Mouse (Mus musculus) erythroblast, embryonic 14.5 days (primary cell): ENCODE measurements around the gene Gstm1. TPM values are rescaled to one million over a fixed set of nuclear protein-coding genes. Genes with fewer than 3 reads are reported as not detected.
"Not testable (repeated sequence)": the region's sequence is repeated elsewhere in the genome, so short reads cannot be mapped to it uniquely, and the experiment has no call there.

ENCODE experiments used
- H3K27me3 ChIP-seq: 2 replicates; pipeline ENCODE4 v1.6.1; 2012; ENCODE audit warnings: inconsistent platforms; ENCODE audit not compliant: control insufficient read depth
- H3K36me3 ChIP-seq: 2 replicates; pipeline ENCODE4 v1.6.1; 2012; ENCODE audit warnings: mild to moderate bottlenecking, inconsistent platforms; ENCODE audit not compliant: control insufficient read depth
- H3K4me1 ChIP-seq: 2 replicates; pipeline ENCODE4 v1.6.1; 2012; ENCODE audit warnings: inconsistent platforms; ENCODE audit not compliant: control insufficient read depth
- H3K4me3 ChIP-seq: replicated peaks from 2 replicates; pipeline ENCODE3; 2012; ENCODE audit warnings: moderate library complexity, mild to moderate bottlenecking, inconsistent platforms
- H3K9me3 ChIP-seq: 2 replicates; pipeline ENCODE4 v1.6.1; 2012; ENCODE audit warnings: low read length, inconsistent platforms, mixed read lengths; ENCODE audit not compliant: control insufficient read depth
- GATA1 ChIP-seq: IDR thresholded peaks from 2 replicates; pipeline ENCODE4 v1.6.1; 2012; ENCODE audit warnings: low read length, inconsistent platforms, mixed read lengths
- TAL1 ChIP-seq: IDR thresholded peaks from 3 replicates; pipeline ENCODE4 v1.6.1; 2012; ENCODE audit warnings: low read length, inconsistent platforms, mixed read lengths
- polyA plus RNA-seq: library from polyadenylated mRNA; stranded (reverse); fragments of >175 nt; gene quantifications from 2 replicates; pipeline ENCODE4 v1.2.3, GENCODE M21; 2012

The Gstm1 gene
- polyA plus RNA-seq, 1 experiment, result 3.7 TPM

GRCm38 (mm10) chr3:107974237-107974636 is 43.5 kb downstream of the Gstm1 start:
- Histone ChIP-seq H3K4me3 (no peak overlapping the region), H3K4me1 (no peaks in the 10 kb centered on the region), H3K9me3 (no peaks in the 10 kb centered on the region), H3K27me3 (no peaks in the 10 kb centered on the region), H3K36me3 (no peaks in the 10 kb centered on the region)
- no peak for TF ChIP-seq TAL1
- no peak for TF ChIP-seq GATA1

GRCm38 (mm10) chr3:107972070-107972469 is 45.7 kb downstream of the Gstm1 start:
- TF ChIP-seq TAL1 (no peak), GATA1 (no peak)
- no peak overlapping the region for H3K4me3 ChIP-seq
- no peaks in the 10 kb centered on the region for H3K36me3 ChIP-seq
- no peaks in the 10 kb centered on the region for H3K9me3 ChIP-seq
- no peaks in the 10 kb centered on the region for H3K27me3 ChIP-seq
- no peaks in the 10 kb centered on the region for H3K4me1 ChIP-seq

GRCm38 (mm10) chr3:107971101-107971500 is 46.7 kb downstream of the Gstm1 start:
- H3K36me3 ChIP-seq, H3K4me3 ChIP-seq, H3K27me3 ChIP-seq, H3K9me3 ChIP-seq, H3K4me1 ChIP-seq: not testable (repeated sequence)

GRCm38 (mm10) chr3:107968724-107969395 is 48.9 kb downstream of the Gstm1 start, which contains the start of gene Gstm3:
Gene Gstm3 (minus strand): TSS chr3:107969283.
- Histone ChIP-seq H3K9me3 (no peaks in the 10 kb centered on the region), H3K27me3 (no peaks in the 10 kb centered on the region), H3K36me3 (no peaks in the 10 kb centered on the region), H3K4me1 (peaks cover 13% of the 10 kb centered on the region), H3K4me3 (no peak within 1 kb of the TSS)
- TF ChIP-seq TAL1, result no peak
- no peak for TF ChIP-seq GATA1

GRCm38 (mm10) chr3:107966631-107967030 is 51.1 kb downstream of the Gstm1 start:
- no peak for TF ChIP-seq GATA1
- no peak for TF ChIP-seq TAL1
- H3K4me3 ChIP-seq, result no peak overlapping the region
- H3K9me3 ChIP-seq, result no peaks in the 10 kb centered on the region
- no peaks in the 10 kb centered on the region for H3K27me3 ChIP-seq
- H3K4me1 ChIP-seq, result peaks cover 15% of the 10 kb centered on the region
- H3K36me3 ChIP-seq, result no peaks in the 10 kb centered on the region

- H3K4me1 ChIP-seq, result peaks cover 15% of the 10 kb centered on the region
- H3K27me3 ChIP-seq, result no peaks in the 10 kb centered on the region
- no peak overlapping the region for H3K4me3 ChIP-seq
- H3K9me3 ChIP-seq, result no peaks in the 10 kb centered on the region
- no peak for TF ChIP-seq GATA1
- TF ChIP-seq TAL1, result no peak
- H3K36me3 ChIP-seq, result no peaks in the 10 kb centered on the region
Measured at GRCm38 (mm10) chr3:107965592-107965991, 52.2 kb downstream of the Gstm1 start.

- TF ChIP-seq TAL1 (no peak), GATA1 (no peak)
- Histone ChIP-seq H3K4me1 (peaks cover 15% of the 10 kb centered on the region), H3K9me3 (no peaks in the 10 kb centered on the region), H3K4me3 (no peak overlapping the region), H3K27me3 (peaks cover 2% of the 10 kb centered on the region; the same call in 1 of the 2 replicates), H3K36me3 (no peaks in the 10 kb centered on the region)
Measured at GRCm38 (mm10) chr3:107964656-107965308, 53.0 kb downstream of the Gstm1 start.

GRCm38 (mm10) chr3:107964026-107964425 is 53.7 kb downstream of the Gstm1 start:
- no peak for TF ChIP-seq TAL1
- TF ChIP-seq GATA1, result no peak

More at GRCm38 (mm10) chr3:107964026-107964425, 53.7 kb downstream of the Gstm1 start:
- Histone ChIP-seq H3K9me3 (no peaks in the 10 kb centered on the region), H3K4me3 (no peak overlapping the region), H3K4me1 (peaks cover 15% of the 10 kb centered on the region), H3K36me3 (no peaks in the 10 kb centered on the region), H3K27me3 (peaks cover 2% of the 10 kb centered on the region; the same call in 1 of the 2 replicates)

Other genes starting within 250 kb of the Gstm1 start
- gene Eps8l3, start 140.7 kb downstream of the Gstm1 start, polyA plus RNA-seq, result not detected in 2 replicates
- gene Gstm5, start 122.2 kb downstream of the Gstm1 start, polyA plus RNA-seq, result 4.8 and 5.3 TPM in 2 replicates
- not detected in 2 replicates for gene Gstm7, start 86.2 kb downstream of the Gstm1 start, polyA plus RNA-seq
- not detected in 2 replicates for gene Gstm6, start 74.2 kb downstream of the Gstm1 start, polyA plus RNA-seq
- 0.03 TPM in 1 of 2 replicates, not detected in the other for gene Gstm3, start 48.7 kb downstream of the Gstm1 start, polyA plus RNA-seq
- gene Gstm2, start 31.5 kb downstream of the Gstm1 start, polyA plus RNA-seq, result not detected in 2 replicates
- 0.02 and 0.07 TPM in 2 replicates for gene Gstm4, start 26.9 kb upstream of the Gstm1 start, polyA plus RNA-seq
- 10.5 and 12.6 TPM in 2 replicates for gene Ampd2, start 68.7 kb upstream of the Gstm1 start, polyA plus RNA-seq
- gene Gnat2, start 74.8 kb upstream of the Gstm1 start, polyA plus RNA-seq, result 0.03 TPM in 1 of 2 replicates, not detected in the other
- 0.19 and 0.27 TPM in 2 replicates for gene Gnai3, start 128.2 kb upstream of the Gstm1 start, polyA plus RNA-seq
- not detected in 2 replicates for gene Gpr61, start 136.9 kb upstream of the Gstm1 start, polyA plus RNA-seq
- gene Amigo1, start 168.4 kb upstream of the Gstm1 start, polyA plus RNA-seq, result 0.01 TPM in 1 of 2 replicates, not detected in the other
- 0.33 and 0.34 TPM in 2 replicates for gene Cyb561d1, start 183.2 kb upstream of the Gstm1 start, polyA plus RNA-seq
- gene Atxn7l2, start 193.0 kb upstream of the Gstm1 start, polyA plus RNA-seq, result 0.55 and 0.90 TPM in 2 replicates
- not detected in 2 replicates for gene Sypl2, start 208.7 kb upstream of the Gstm1 start, polyA plus RNA-seq
- gene Psma5, start 239.0 kb upstream of the Gstm1 start, polyA plus RNA-seq, result 0.21 and 0.71 TPM in 2 replicates